Mouse (Mus musculus) G1E (cell line): Measurements from ENCODE around the gene Fam20b.

Experiments used
- CTCF ChIP-seq: IDR thresholded peaks from 2 replicates; pipeline ENCODE4 v1.5.1; 2012; ENCODE audit warnings: low read depth, low read length, inconsistent platforms, mixed read lengths
- GATA1 ChIP-seq: IDR thresholded peaks from 2 replicates; pipeline ENCODE4 v1.6.1; 2012; ENCODE audit warnings: borderline replicate concordance, low read length, inconsistent platforms, mixed read lengths
- GATA2 ChIP-seq: IDR thresholded peaks from 2 replicates; pipeline ENCODE4 v1.6.1; 2012; ENCODE audit warnings: low read depth, low read length, inconsistent platforms, borderline replicate concordance
- POLR2AphosphoS5 ChIP-seq: IDR thresholded peaks from 2 replicates; pipeline ENCODE4 v1.6.1; 2012; ENCODE audit warnings: low read depth, low read length, inconsistent platforms; ENCODE audit not compliant: insufficient replicate concordance
- TAL1 ChIP-seq: conservative IDR thresholded peaks from 2 replicates; pipeline ENCODE4 v1.6.1; 2012; ENCODE audit warnings: low read depth, low read length, inconsistent platforms, mixed read lengths

GRCm38 (mm10) chr1:156752020-156752724 lies 33.3 kb upstream of the Fam20b start:
- TF ChIP-seq CTCF (0 out of 2 replicates have a peak, but pooled peaks have one; percentile 16), TAL1 (no peak), GATA1 (no peak), POLR2AphosphoS5 (no peak), GATA2 (no peak)
